Mouse (Mus musculus) heart, adult 2 months (tissue): ENCODE results near the gene Abcc10.

Source experiments
- CTCF ChIP-seq: fragments of 200-600 bp; IDR thresholded peaks from 2 replicates; pipeline ENCODE4 v1.8.1; 2022; ENCODE audit warnings: antibody characterized with exemption, mild to moderate bottlenecking, moderate library complexity
- POLR2A ChIP-seq: fragments of 200-500 bp; IDR thresholded peaks from 2 replicates; pipeline ENCODE4 v1.6.1; 2011; ENCODE audit warnings: mild to moderate bottlenecking, low read depth, low read length, control low read depth; ENCODE audit not compliant: insufficient read depth

DNA sequence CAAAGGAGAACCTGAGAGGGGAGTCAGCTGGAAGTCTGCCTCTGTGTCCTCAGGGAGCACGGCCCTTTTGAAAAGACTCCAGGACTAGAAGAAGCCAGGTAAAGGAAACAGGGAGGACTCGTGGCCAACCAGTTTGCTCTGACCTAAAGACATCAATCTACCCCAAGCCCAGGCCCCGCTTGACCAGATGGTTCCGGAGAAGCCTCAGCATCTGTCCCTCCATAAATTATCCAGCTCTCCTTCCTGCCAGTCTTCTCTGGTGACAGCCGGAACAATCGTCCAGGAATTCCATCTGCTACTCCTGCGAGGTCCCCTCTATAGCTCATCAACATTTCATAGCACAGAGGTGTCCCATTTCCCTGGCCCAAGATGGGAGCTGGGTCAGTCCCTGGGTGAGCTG, 43.5 kb downstream of the Abcc10 start:
- TF ChIP-seq CTCF: no peak
- no peak for TF ChIP-seq POLR2A
